Mouse (Mus musculus) granulocyte monocyte progenitor cell, adult 5-6 weeks (primary cell): ENCODE measurements at regions not wholly inside any gene's neighbourhood (a gene's known extent, or its start where the extent isn't known, plus 50 kb on each side); places are given as distances from the start of the nearest gene placed in this dataset.
A peak's percentile ranks its signal among the peaks of the same experiment; 100 is the strongest.

ENCODE experiments used
- ATAC-seq: replicated peaks from 2 replicates; pipeline ENCODE4 v1.8.0; 2016; ENCODE audit warnings: mild to moderate bottlenecking, moderate TSS enrichment, inconsistent platforms; ENCODE audit not compliant: poor library complexity, severe bottlenecking

- no peak for ATAC-seq
Measured at GRCm38 (mm10) chr12:36748345-36748744, 360.0 kb upstream of the Meox2 start.

- no peak for ATAC-seq
Measured at GRCm38 (mm10) chr12:36765315-36766058, 342.9 kb upstream of the Meox2 start.

GRCm38 (mm10) chr12:36766167-36766566, 342.2 kb upstream of the Meox2 start:
- ATAC-seq, result no peak

- no peak for ATAC-seq
Measured at GRCm38 (mm10) chr12:36780761-36781160, 327.6 kb upstream of the Meox2 start.

- no peak for ATAC-seq
Measured at GRCm38 (mm10) chr12:36790866-36791265, 317.5 kb upstream of the Meox2 start.

GRCm38 (mm10) chr12:36791430-36791829, 316.9 kb upstream of the Meox2 start:
- no peak for ATAC-seq

- ATAC-seq, result peak; percentile 95
Measured at GRCm38 (mm10) chr12:36792205-36792604, 316.1 kb upstream of the Meox2 start.

GRCm38 (mm10) chr12:36793799-36794198, 314.5 kb upstream of the Meox2 start:
- ATAC-seq, result no peak

GRCm38 (mm10) chr12:36796201-36796600, 312.1 kb upstream of the Meox2 start:
- no peak for ATAC-seq

- no peak for ATAC-seq
Measured at GRCm38 (mm10) chr12:36817938-36818337, 290.4 kb upstream of the Meox2 start.

- no peak for ATAC-seq
Measured at GRCm38 (mm10) chr12:36818852-36819251, 289.5 kb upstream of the Meox2 start.

GRCm38 (mm10) chr12:36826766-36827165, 281.6 kb upstream of the Meox2 start:
- no peak for ATAC-seq

- ATAC-seq, result peak; percentile 97
Measured at GRCm38 (mm10) chr12:36831307-36831997, 276.9 kb upstream of the Meox2 start.

- ATAC-seq, result peak; percentile 35
Measured at GRCm38 (mm10) chr12:36842957-36843356, 265.4 kb upstream of the Meox2 start.

- ATAC-seq, result no peak
Measured at GRCm38 (mm10) chr12:36845130-36845529, 263.2 kb upstream of the Meox2 start.

- ATAC-seq, result no peak
Measured at GRCm38 (mm10) chr12:36849086-36849485, 259.3 kb upstream of the Meox2 start.

- ATAC-seq, result no peak
Measured at GRCm38 (mm10) chr12:36863113-36863512, 245.2 kb upstream of the Meox2 start.

- no peak for ATAC-seq
Measured at GRCm38 (mm10) chr12:36880724-36881123, 227.6 kb upstream of the Meox2 start.

GRCm38 (mm10) chr12:36913364-36913763, 195.0 kb upstream of the Meox2 start:
- no peak for ATAC-seq

GRCm38 (mm10) chr12:36917576-36918106, 190.7 kb upstream of the Meox2 start:
- ATAC-seq, result no peak

- no peak for ATAC-seq
Measured at GRCm38 (mm10) chr12:36918294-36918876, 190.0 kb upstream of the Meox2 start.
